Mouse (Mus musculus) G1E-ER4 (cell line): ENCODE data around the gene Copg1. TPM values are rescaled to one million over a fixed set of nuclear protein-coding genes. Genes with fewer than 3 reads are reported as not detected.

Source experiments
- GATA1 ChIP-seq: IDR thresholded peaks from one replicate; pipeline ENCODE4 v1.8.0; 2012; ENCODE audit warnings: low read length, inconsistent platforms
- polyA plus RNA-seq: library from polyadenylated mRNA; stranded (reverse); fragments of >175 nt; gene quantifications from 2 replicates; pipeline ENCODE4 v1.2.3, GENCODE M21; 2012

Gene Copg1
- polyA plus RNA-seq, 1 experiment = 24.3 TPM

- TF ChIP-seq GATA1 = no peak
These were observed 18.6 kb upstream of the Copg1 start for GRCm38 (mm10) chr6:87868871-87869506.

GRCm38 (mm10) chr6:87870440-87870839 lies 17.2 kb upstream of the Copg1 start:
- no peak for TF ChIP-seq GATA1

GRCm38 (mm10) chr6:87871240-87871639 lies 16.4 kb upstream of the Copg1 start:
- no peak for TF ChIP-seq GATA1

- TF ChIP-seq GATA1 = no peak
These were observed 14.5 kb upstream of the Copg1 start for GRCm38 (mm10) chr6:87873104-87873503.

- TF ChIP-seq GATA1 = no peak
These were observed 13.7 kb upstream of the Copg1 start for GRCm38 (mm10) chr6:87873963-87874362.

GRCm38 (mm10) chr6:87875083-87875482 lies 12.5 kb upstream of the Copg1 start:
- TF ChIP-seq GATA1 = no peak

GRCm38 (mm10) chr6:87875562-87875961 lies 12.1 kb upstream of the Copg1 start:
- no peak for TF ChIP-seq GATA1

- TF ChIP-seq GATA1 = no peak
These were observed 11.5 kb upstream of the Copg1 start for GRCm38 (mm10) chr6:87876068-87876643.

- no peak for TF ChIP-seq GATA1
These were observed 8.6 kb upstream of the Copg1 start for GRCm38 (mm10) chr6:87879010-87879409.

- no peak for TF ChIP-seq GATA1
These were observed 8.0 kb upstream of the Copg1 start for GRCm38 (mm10) chr6:87879628-87880027.

GRCm38 (mm10) chr6:87882221-87882620 lies 5.4 kb upstream of the Copg1 start:
- no peak for TF ChIP-seq GATA1

- TF ChIP-seq GATA1 = no peak
These were observed 4.8 kb upstream of the Copg1 start for GRCm38 (mm10) chr6:87882816-87883215.

GRCm38 (mm10) chr6:87886721-87887120 lies 893 bp upstream of the Copg1 start:
- TF ChIP-seq GATA1 = no peak

GRCm38 (mm10) chr6:87893931-87894330 lies 6.3 kb downstream of the Copg1 start:
- TF ChIP-seq GATA1 = no peak

- no peak for TF ChIP-seq GATA1
These were observed 10.4 kb downstream of the Copg1 start for GRCm38 (mm10) chr6:87898028-87898427.

- no peak for TF ChIP-seq GATA1
These were observed 19.0 kb downstream of the Copg1 start for GRCm38 (mm10) chr6:87906632-87907031.

- no peak for TF ChIP-seq GATA1
These were observed 21.6 kb downstream of the Copg1 start for GRCm38 (mm10) chr6:87909181-87909580.
